Mouse (Mus musculus) spleen, postnatal 10 days (tissue): ENCODE measurements around the gene Dnajc14.

Source experiments
- DNase-seq, 2 experiments: peaks; one replicate each; pipeline ENCODE4 v3.0.0; 2021 to 2022; ENCODE audit warnings: low spot score in 2 of 2

The Dnajc14 gene

GRCm38 (mm10) chr10:128803771-128804270 is at the start of gene Dnajc14:
Gene Dnajc14 (plus strand): TSS chr10:128804062.
- peak; percentile 30 to 35 for DNase-seq

GRCm38 (mm10) chr10:128772895-128773294 is 31.0 kb upstream of the Dnajc14 start:
- DNase-seq: no peak

DNA sequence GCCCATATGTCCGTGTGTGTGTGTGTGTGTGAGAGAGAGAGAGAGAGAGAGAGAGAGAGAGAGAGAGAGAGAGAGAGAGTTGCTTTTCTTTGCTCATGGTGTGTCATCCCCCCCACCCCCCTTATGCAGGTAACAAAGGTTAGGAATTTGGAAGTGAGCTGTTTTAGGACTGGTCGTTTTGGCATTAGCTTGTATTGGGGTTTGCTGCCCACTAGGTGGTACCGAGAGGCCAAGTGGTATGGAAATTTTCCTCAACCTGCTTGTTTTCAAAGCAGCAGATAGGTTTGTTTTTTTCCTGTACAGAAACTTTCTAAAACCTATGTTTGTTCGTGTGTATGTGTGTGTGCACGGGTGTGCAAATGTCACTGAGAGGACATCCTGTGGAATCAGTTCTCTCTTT is 30.2 kb upstream of the Dnajc14 start:
- no peak for DNase-seq

DNA sequence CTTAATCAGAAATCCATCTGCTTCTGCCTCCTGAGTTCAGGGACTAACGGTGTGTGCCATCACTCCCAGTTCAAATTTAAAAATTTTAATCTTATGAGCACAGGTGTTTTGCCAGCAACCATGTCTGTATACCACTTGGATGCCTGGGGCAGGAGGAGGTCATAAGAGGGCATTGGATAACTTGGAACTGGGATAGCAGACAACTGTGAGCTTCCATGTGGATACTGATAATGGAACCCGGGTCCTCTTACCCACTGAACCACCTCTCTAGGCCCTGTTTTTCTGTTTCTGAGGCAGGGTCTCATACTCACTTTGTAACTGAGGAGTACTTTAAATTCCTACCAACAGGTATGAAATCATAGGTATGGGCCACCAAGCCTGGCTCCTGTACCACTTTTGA is 25.4 kb upstream of the Dnajc14 start:
- no peak for DNase-seq

GRCm38 (mm10) chr10:128779011-128779795 is 24.7 kb upstream of the Dnajc14 start:
- peak in 1 of 2 experiments; percentile 47 for DNase-seq

- no peak for DNase-seq
Measured at GRCm38 (mm10) chr10:128780200-128780599, 23.7 kb upstream of the Dnajc14 start.

GRCm38 (mm10) chr10:128790398-128791124 is 13.3 kb upstream of the Dnajc14 start, which contains the start of gene Mmp19:
Gene Mmp19 (plus strand): TSS chr10:128790910.
- no peak for DNase-seq

- DNase-seq: no peak
Measured at GRCm38 (mm10) chr10:128792041-128792440, 11.8 kb upstream of the Dnajc14 start.

GRCm38 (mm10) chr10:128793258-128793657 is 10.6 kb upstream of the Dnajc14 start:
- no peak for DNase-seq

GRCm38 (mm10) chr10:128794391-128794790 is 9.5 kb upstream of the Dnajc14 start:
- no peak for DNase-seq

DNA sequence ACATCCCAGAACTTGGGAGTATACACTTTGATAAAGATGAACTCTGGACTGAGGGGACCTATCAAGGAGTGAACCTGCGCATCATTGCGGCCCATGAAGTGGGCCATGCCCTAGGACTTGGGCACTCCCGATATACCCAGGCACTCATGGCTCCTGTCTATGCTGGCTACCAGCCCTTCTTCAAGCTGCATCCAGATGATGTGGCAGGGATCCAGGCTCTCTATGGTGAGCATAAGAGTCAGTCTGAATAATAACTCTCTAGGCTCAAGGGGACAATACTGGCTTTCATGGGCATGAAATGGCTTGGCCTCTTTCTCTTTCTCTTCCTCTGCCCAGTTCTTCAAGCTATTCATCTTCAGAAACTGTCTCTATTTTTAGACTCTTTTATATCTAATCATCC is 8.3 kb upstream of the Dnajc14 start:
- no peak for DNase-seq

DNA sequence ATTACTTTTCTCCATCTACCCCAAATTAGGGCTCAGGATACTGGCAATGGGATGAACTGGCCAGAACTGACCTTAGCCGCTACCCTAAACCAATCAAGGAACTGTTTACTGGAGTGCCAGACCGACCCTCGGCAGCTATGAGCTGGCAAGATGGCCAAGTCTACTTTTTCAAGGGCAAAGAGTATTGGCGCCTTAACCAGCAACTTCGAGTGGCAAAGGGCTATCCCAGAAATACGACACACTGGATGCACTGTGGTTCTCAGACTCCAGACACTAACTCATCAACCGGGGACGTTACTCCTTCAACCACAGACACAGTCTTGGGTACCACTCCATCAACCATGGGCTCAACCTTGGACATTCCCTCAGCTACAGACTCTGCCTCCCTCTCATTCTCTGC is 5.2 kb upstream of the Dnajc14 start:
- DNase-seq: no peak

GRCm38 (mm10) chr10:128801981-128802495 is 1.8 kb upstream of the Dnajc14 start:
- DNase-seq: no peak

- no peak for DNase-seq
Measured at GRCm38 (mm10) chr10:128802956-128803355, 906 bp upstream of the Dnajc14 start.

DNA sequence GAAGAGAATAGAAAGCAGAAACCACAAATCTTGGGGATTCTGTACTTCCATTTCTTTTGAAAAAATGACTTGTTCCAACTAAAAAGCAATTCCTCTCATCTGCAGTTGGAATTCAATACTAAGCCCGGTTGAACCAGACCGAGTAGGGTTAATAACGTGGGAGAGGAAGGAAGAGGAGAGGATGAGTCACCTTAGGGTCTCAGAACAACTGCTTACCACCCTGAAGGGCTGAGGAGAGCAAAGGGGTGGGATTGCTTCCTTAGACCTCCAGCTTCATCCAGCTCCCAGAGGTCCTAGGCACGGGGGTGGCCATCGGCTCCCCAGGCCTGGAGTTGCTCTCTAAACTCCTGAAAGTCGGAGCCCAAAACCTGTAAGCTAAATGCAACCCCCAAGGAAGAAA is 501 bp upstream of the Dnajc14 start:
- no peak for DNase-seq

- peak; percentile 58 to 67 for DNase-seq
Measured at GRCm38 (mm10) chr10:128804271-128805091, 619 bp downstream of the Dnajc14 start, which contains the start of gene Tmem198b. Gene Tmem198b (minus strand): TSS chr10:128804370.

- peak; percentile 84 to 96 for DNase-seq
Measured at GRCm38 (mm10) chr10:128805092-128806000, 1.5 kb downstream of the Dnajc14 start.

DNA sequence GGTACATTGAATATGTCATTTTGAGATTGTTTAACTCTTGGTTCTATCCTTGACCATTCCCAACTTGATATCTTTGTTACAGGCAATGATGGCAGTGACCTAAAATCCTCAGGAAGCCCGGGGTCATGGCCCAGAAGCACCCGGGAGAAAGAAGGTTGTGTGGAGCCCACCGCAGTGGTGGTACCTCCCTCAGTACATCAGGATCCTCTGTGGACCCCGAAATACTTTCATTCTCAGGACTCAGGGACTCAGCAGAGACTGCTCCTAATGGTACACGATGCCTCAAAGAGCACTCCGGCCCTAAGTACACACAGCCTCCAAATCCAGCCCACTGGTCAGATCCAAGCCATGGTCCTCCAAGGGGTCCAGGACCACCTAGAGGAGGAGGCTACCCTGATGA is 2.2 kb downstream of the Dnajc14 start:
- no peak for DNase-seq

- no peak for DNase-seq
Measured at GRCm38 (mm10) chr10:128807018-128807417, 3.2 kb downstream of the Dnajc14 start.

DNA sequence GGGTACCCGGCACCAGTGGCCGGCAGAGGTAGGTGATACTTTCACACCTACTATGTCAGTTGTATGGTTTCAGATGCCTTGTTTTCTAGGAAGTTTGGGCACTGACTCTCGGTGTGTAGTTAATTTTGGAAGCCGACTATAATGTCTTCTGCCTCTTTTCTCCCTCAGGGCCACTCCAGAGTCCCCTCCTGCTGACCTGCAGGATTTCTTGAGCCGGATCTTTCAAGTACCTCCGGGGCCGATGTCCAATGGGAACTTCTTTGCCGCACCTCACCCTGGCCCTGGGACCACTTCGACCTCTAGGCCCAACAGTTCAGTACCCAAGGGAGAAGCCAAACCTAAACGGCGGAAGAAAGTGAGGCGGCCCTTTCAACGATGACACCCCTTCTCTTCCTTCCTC is 13.2 kb downstream of the Dnajc14 start, which contains the start of gene Sarnp:
Gene Sarnp (plus strand): TSS at position 301 of the 400 bp plus-strand sequence.
- no peak for DNase-seq
